Mouse (Mus musculus): ENCODE results near the gene Ist1. TPM values are rescaled to one million over a fixed set of nuclear protein-coding genes. Genes with fewer than 3 reads are reported as not detected.

Gene Ist1
- total RNA-seq, 1 experiment = 28.5 TPM

- in situ Hi-C loops (cut with MboI; ENCODE audit: low sequenced_read_pairs in 2 of 2, unreplicated experiment in 2 of 2) = no loop called here
- Histone ChIP-seq H3K4me3 (ENCODE audit: insufficient read depth in 1 of 2, low read depth in 1 of 2, low read length in 2 of 2, poor library complexity in 1 of 2, severe bottlenecking in 1 of 2) (no peak overlapping the region), H3K9me3 (ENCODE audit: control insufficient read depth, insufficient read depth, low read depth, low read length) (0 out of 2 replicates have a peak, but pooled peaks cover 2% of the 10 kb centered on the region), H3K4me1 (ENCODE audit: control insufficient read depth in 2 of 2, insufficient read depth in 2 of 2, low read length in 2 of 2, poor library complexity in 1 of 2) (peaks cover 0 to 3% of the 10 kb centered on the region in 2 experiments; a peak in 1 of 4 replicates), H3K36me3 (ENCODE audit: control insufficient read depth, insufficient read depth, low read length, poor library complexity, severe bottlenecking) (peaks cover 9% of the 10 kb centered on the region; the same call in 1 of the 2 replicates), H3K9ac (ENCODE audit: insufficient read depth, low read depth, low read length, poor library complexity, severe bottlenecking) (no peak overlapping the region), H3K27ac (ENCODE audit: insufficient read depth, low read depth, low read length, poor library complexity, severe bottlenecking) (no peak overlapping the region)
- TF ChIP-seq ZC3H11A (IDR thresholded peaks at IDR 0.05; ENCODE audit: borderline replicate concordance, low read depth, low read length) (no peak), MAFK (IDR thresholded peaks at IDR 0.05; ENCODE audit: insufficient read depth, low read depth, low read length) (no peak), ZNF384 (IDR thresholded peaks at IDR 0.05; ENCODE audit: low read depth, low read length) (no peak), HCFC1 (IDR thresholded peaks at IDR 0.05; ENCODE audit: borderline replicate concordance, insufficient read depth, low read length) (no peak), CHD2 (IDR thresholded peaks at IDR 0.05; ENCODE audit: low read depth, low read length) (no peak)
- DNase-seq (ENCODE audit: low read depth, low spot score) = no peak
These were observed 41.0 kb upstream of the Ist1 start for GRCm38 (mm10) chr8:109734018-109734417.

- TF ChIP-seq MAFK (IDR thresholded peaks at IDR 0.05; ENCODE audit: insufficient read depth, low read depth, low read length) (no peak), ZC3H11A (IDR thresholded peaks at IDR 0.05; ENCODE audit: borderline replicate concordance, low read depth, low read length) (no peak), ZNF384 (IDR thresholded peaks at IDR 0.05; ENCODE audit: low read depth, low read length) (no peak), HCFC1 (IDR thresholded peaks at IDR 0.05; ENCODE audit: borderline replicate concordance, insufficient read depth, low read length) (no peak), CHD2 (IDR thresholded peaks at IDR 0.05; ENCODE audit: low read depth, low read length) (no peak)
- no peak overlapping the region for H3K9ac ChIP-seq (ENCODE audit: insufficient read depth, low read depth, low read length, poor library complexity, severe bottlenecking)
- no peak overlapping the region for H3K27ac ChIP-seq (ENCODE audit: insufficient read depth, low read depth, low read length, poor library complexity, severe bottlenecking)
- peaks cover 11% of the 10 kb centered on the region; the same call in 1 of the 2 replicates for H3K36me3 ChIP-seq (ENCODE audit: control insufficient read depth, insufficient read depth, low read length, poor library complexity, severe bottlenecking)
- DNase-seq (ENCODE audit: low read depth, low spot score) = no peak
- no peak overlapping the region for H3K4me3 ChIP-seq (ENCODE audit: insufficient read depth in 1 of 2, low read depth in 1 of 2, low read length in 2 of 2, poor library complexity in 1 of 2, severe bottlenecking in 1 of 2)
- in situ Hi-C loops (cut with MboI; ENCODE audit: low sequenced_read_pairs in 2 of 2, unreplicated experiment in 2 of 2) = no loop called here
- H3K4me1 ChIP-seq (ENCODE audit: control insufficient read depth in 2 of 2, insufficient read depth in 2 of 2, low read length in 2 of 2, poor library complexity in 1 of 2) = no peaks in the 10 kb centered on the region
- no peaks in the 10 kb centered on the region for H3K9me3 ChIP-seq (ENCODE audit: control insufficient read depth, insufficient read depth, low read depth, low read length)
These were observed 38.0 kb upstream of the Ist1 start for GRCm38 (mm10) chr8:109731012-109731411.

GRCm38 (mm10) chr8:109725106-109725505, 32.0 kb upstream of the Ist1 start:
- DNase-seq (ENCODE audit: low read depth, low spot score) = no peak
- no peak for TF ChIP-seq HCFC1 (IDR thresholded peaks at IDR 0.05; ENCODE audit: borderline replicate concordance, insufficient read depth, low read length)
- no peak for TF ChIP-seq CHD2 (IDR thresholded peaks at IDR 0.05; ENCODE audit: low read depth, low read length)
- no peak for TF ChIP-seq ZNF384 (IDR thresholded peaks at IDR 0.05; ENCODE audit: low read depth, low read length)
- Histone ChIP-seq H3K36me3 (ENCODE audit: control insufficient read depth, insufficient read depth, low read length, poor library complexity, severe bottlenecking) (peaks cover 19% of the 10 kb centered on the region), H3K4me3 (ENCODE audit: insufficient read depth in 1 of 2, low read depth in 1 of 2, low read length in 2 of 2, poor library complexity in 1 of 2, severe bottlenecking in 1 of 2) (no peak overlapping the region), H3K9me3 (ENCODE audit: control insufficient read depth, insufficient read depth, low read depth, low read length) (no peaks in the 10 kb centered on the region), H3K27ac (ENCODE audit: insufficient read depth, low read depth, low read length, poor library complexity, severe bottlenecking) (no peak overlapping the region), H3K9ac (ENCODE audit: insufficient read depth, low read depth, low read length, poor library complexity, severe bottlenecking) (no peak overlapping the region), H3K4me1 (ENCODE audit: control insufficient read depth in 2 of 2, insufficient read depth in 2 of 2, low read length in 2 of 2, poor library complexity in 1 of 2) (no peaks in the 10 kb centered on the region)
- in situ Hi-C loops (cut with MboI; ENCODE audit: low sequenced_read_pairs in 2 of 2, unreplicated experiment in 2 of 2) = no loop called here

- in situ Hi-C loops (cut with MboI; ENCODE audit: low sequenced_read_pairs in 2 of 2, unreplicated experiment in 2 of 2) = no loop called here
- no peaks in the 10 kb centered on the region for H3K4me1 ChIP-seq (ENCODE audit: control insufficient read depth in 2 of 2, insufficient read depth in 2 of 2, low read length in 2 of 2, poor library complexity in 1 of 2)
- no peaks in the 10 kb centered on the region for H3K9me3 ChIP-seq (ENCODE audit: control insufficient read depth, insufficient read depth, low read depth, low read length)
- no peak overlapping the region for H3K9ac ChIP-seq (ENCODE audit: insufficient read depth, low read depth, low read length, poor library complexity, severe bottlenecking)
- no peak overlapping the region for H3K27ac ChIP-seq (ENCODE audit: insufficient read depth, low read depth, low read length, poor library complexity, severe bottlenecking)
- TF ChIP-seq ZC3H11A (IDR thresholded peaks at IDR 0.05; ENCODE audit: borderline replicate concordance, low read depth, low read length) (no peak), HCFC1 (IDR thresholded peaks at IDR 0.05; ENCODE audit: borderline replicate concordance, insufficient read depth, low read length) (no peak), CHD2 (IDR thresholded peaks at IDR 0.05; ENCODE audit: low read depth, low read length) (no peak), ZNF384 (IDR thresholded peaks at IDR 0.05; ENCODE audit: low read depth, low read length) (no peak), MAFK (IDR thresholded peaks at IDR 0.05; ENCODE audit: insufficient read depth, low read depth, low read length) (no peak)
- peaks cover 10% of the 10 kb centered on the region for H3K36me3 ChIP-seq (ENCODE audit: control insufficient read depth, insufficient read depth, low read length, poor library complexity, severe bottlenecking)
- no peak overlapping the region for H3K4me3 ChIP-seq (ENCODE audit: insufficient read depth in 1 of 2, low read depth in 1 of 2, low read length in 2 of 2, poor library complexity in 1 of 2, severe bottlenecking in 1 of 2)
- DNase-seq (ENCODE audit: low read depth, low spot score) = no peak
These were observed 21.9 kb upstream of the Ist1 start for GRCm38 (mm10) chr8:109714961-109715360.

- H3K4me3 ChIP-seq (ENCODE audit: insufficient read depth in 1 of 2, low read depth in 1 of 2, low read length in 2 of 2, poor library complexity in 1 of 2, severe bottlenecking in 1 of 2) = no peak overlapping the region
- DNase-seq (ENCODE audit: low read depth, low spot score) = no peak
- in situ Hi-C loops (cut with MboI; ENCODE audit: low sequenced_read_pairs in 2 of 2, unreplicated experiment in 2 of 2) = no loop called here
- H3K27ac ChIP-seq (ENCODE audit: insufficient read depth, low read depth, low read length, poor library complexity, severe bottlenecking) = no peak overlapping the region
- H3K4me1 ChIP-seq (ENCODE audit: control insufficient read depth in 2 of 2, insufficient read depth in 2 of 2, low read length in 2 of 2, poor library complexity in 1 of 2) = no peaks in the 10 kb centered on the region
- no peaks in the 10 kb centered on the region for H3K9me3 ChIP-seq (ENCODE audit: control insufficient read depth, insufficient read depth, low read depth, low read length)
- H3K9ac ChIP-seq (ENCODE audit: insufficient read depth, low read depth, low read length, poor library complexity, severe bottlenecking) = no peak overlapping the region
- peaks cover 11% of the 10 kb centered on the region for H3K36me3 ChIP-seq (ENCODE audit: control insufficient read depth, insufficient read depth, low read length, poor library complexity, severe bottlenecking)
- TF ChIP-seq MAFK (IDR thresholded peaks at IDR 0.05; ENCODE audit: insufficient read depth, low read depth, low read length) = no peak
These were observed 19.5 kb upstream of the Ist1 start for GRCm38 (mm10) chr8:109712521-109712920.

Measured in ES-E14 (cell line).